Mouse (Mus musculus) liver, adult (tissue): ENCODE measurements at regions not wholly inside any gene's neighbourhood (a gene's known extent, or its start where the extent isn't known, plus 50 kb on each side); places are given as distances from the start of the nearest gene placed in this dataset.

Source experiments
- GATA4 ChIP-seq: IDR thresholded peaks from 2 replicates; pipeline ENCODE4 v1.6.1; 2014; ENCODE audit warnings: mild to moderate bottlenecking, low read length; ENCODE audit not compliant: insufficient replicate concordance

GRCm38 (mm10) chr8:34756916-34757315 is 645.4 kb upstream of the Gm10131 start:
- TF ChIP-seq GATA4: no peak

- TF ChIP-seq GATA4: no peak
Measured at GRCm38 (mm10) chr8:34756171-34756570, 644.6 kb upstream of the Gm10131 start.

- no peak for TF ChIP-seq GATA4
Measured at GRCm38 (mm10) chr8:34755480-34755879, 643.9 kb upstream of the Gm10131 start.

- TF ChIP-seq GATA4: peak; percentile 98
Measured at GRCm38 (mm10) chr8:34753046-34753445, 641.5 kb upstream of the Gm10131 start.

- TF ChIP-seq GATA4: peak; percentile 11; the same call in 1 of the 2 replicates
Measured at GRCm38 (mm10) chr8:34748521-34748920, 637.0 kb upstream of the Gm10131 start.

GRCm38 (mm10) chr8:34745706-34746105 is 634.2 kb upstream of the Gm10131 start:
- TF ChIP-seq GATA4: no peak

- TF ChIP-seq GATA4: no peak
Measured at GRCm38 (mm10) chr8:34744682-34745081, 633.1 kb upstream of the Gm10131 start.

GRCm38 (mm10) chr8:34744179-34744578 is 632.6 kb upstream of the Gm10131 start:
- TF ChIP-seq GATA4: no peak

GRCm38 (mm10) chr8:34743137-34743536 is 631.6 kb upstream of the Gm10131 start:
- no peak for TF ChIP-seq GATA4

GRCm38 (mm10) chr8:34740836-34741235 is 629.3 kb upstream of the Gm10131 start:
- no peak for TF ChIP-seq GATA4

GRCm38 (mm10) chr8:34739836-34740804 is 628.6 kb upstream of the Gm10131 start:
- TF ChIP-seq GATA4: no peak

GRCm38 (mm10) chr8:34736214-34736613 is 624.7 kb upstream of the Gm10131 start:
- no peak for TF ChIP-seq GATA4

GRCm38 (mm10) chr8:34735006-34735405 is 623.5 kb upstream of the Gm10131 start:
- no peak for TF ChIP-seq GATA4

- TF ChIP-seq GATA4: no peak
Measured at GRCm38 (mm10) chr8:34732808-34733207, 621.3 kb upstream of the Gm10131 start.

GRCm38 (mm10) chr8:34732362-34732761 is 620.8 kb upstream of the Gm10131 start:
- no peak for TF ChIP-seq GATA4
